Comparison of ENCODE assay signal across 14 mouse cellular contexts in genomic region chr9:61238687-61239250, GRCm38 (mm10).
"Had no signal": no experiment of that assay in that cellular context is flagged by ENCODE, and none has a peak within 500 bp of the region (broad histone marks: within the 10 kb centered on the region; RNA-seq: fewer than 3 reads in every experiment).

No protein-coding gene starts in this region.

- H3K9me3 ChIP-seq: liver, embryonic 13.5 days had no signal

- H3K27me3 ChIP-seq: liver, embryonic 13.5 days had no signal

- H3K36me3 ChIP-seq: liver, embryonic 13.5 days had no signal

- H3K4me2 ChIP-seq: liver, embryonic 13.5 days had no signal

- ATAC-seq: intestine, postnatal 0 days had no signal

- H3K27ac ChIP-seq: kidney, postnatal 0 days; layer of hippocampus, adult 2 months; left cerebral cortex, adult 2 months; liver, embryonic 13.5 days had no signal

- DNase-seq: kidney, adult 2 months; kidney, postnatal 25 days; layer of hippocampus, adult 9-11 months; liver, embryonic 13.5 days; lung, adult 2 months; lung, postnatal 14 days; lung, postnatal 4 days; thymus, adult 18-20 months; thymus, postnatal 4 days had no signal

- H3K9ac ChIP-seq: liver, embryonic 13.5 days had no signal

- H3K4me3 ChIP-seq: layer of hippocampus, adult 2 months; left cerebral cortex, adult 2 months; liver, embryonic 13.5 days; myocyte had no signal

- H3K4me1 ChIP-seq: liver, embryonic 13.5 days had no signal
